Mouse (Mus musculus) urinary bladder, postnatal 14 days (tissue): ENCODE measurements around the gene Gm9999.
A peak's percentile ranks its signal among the peaks of the same experiment; 100 is the strongest.
"Not testable (repeated sequence)": the region's sequence is repeated elsewhere in the genome, so short reads cannot be mapped to it uniquely, and the experiment has no call there.

ENCODE experiments used
- DNase-seq: peaks from one replicate; pipeline ENCODE4 v3.0.0; 2021; ENCODE audit warnings: low spot score

Gm9999 gene

GRCm38 (mm10) chr7:46983280-46983679 is at the start of gene Gm9999:
Gm9999 (plus strand) TSS chr7:46983580.
- DNase-seq: no peak

GRCm38 (mm10) chr7:46934788-46935187 is 48.6 kb upstream of the Gm9999 start:
- no peak for DNase-seq

DNA sequence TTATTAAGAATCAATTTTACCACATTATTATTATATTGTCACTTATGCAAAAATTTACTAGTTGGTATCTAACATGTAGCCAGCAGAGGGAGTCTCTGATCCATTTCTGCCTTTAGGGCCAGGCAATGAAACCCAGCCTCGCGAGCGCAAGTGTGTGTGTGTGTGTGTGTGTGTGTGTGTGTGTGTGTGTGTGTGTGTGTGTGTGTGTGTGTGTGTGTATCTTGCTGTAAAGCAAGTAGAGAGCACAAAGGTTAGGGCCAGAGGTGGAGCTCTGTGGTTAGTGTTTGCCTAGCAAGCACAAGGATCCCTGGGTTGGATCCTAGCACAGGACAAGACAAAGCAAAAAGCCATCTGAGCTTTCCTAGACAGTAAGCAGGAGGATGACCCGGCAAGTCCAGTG is 47.5 kb upstream of the Gm9999 start:
- DNase-seq: peak; percentile 14

DNA sequence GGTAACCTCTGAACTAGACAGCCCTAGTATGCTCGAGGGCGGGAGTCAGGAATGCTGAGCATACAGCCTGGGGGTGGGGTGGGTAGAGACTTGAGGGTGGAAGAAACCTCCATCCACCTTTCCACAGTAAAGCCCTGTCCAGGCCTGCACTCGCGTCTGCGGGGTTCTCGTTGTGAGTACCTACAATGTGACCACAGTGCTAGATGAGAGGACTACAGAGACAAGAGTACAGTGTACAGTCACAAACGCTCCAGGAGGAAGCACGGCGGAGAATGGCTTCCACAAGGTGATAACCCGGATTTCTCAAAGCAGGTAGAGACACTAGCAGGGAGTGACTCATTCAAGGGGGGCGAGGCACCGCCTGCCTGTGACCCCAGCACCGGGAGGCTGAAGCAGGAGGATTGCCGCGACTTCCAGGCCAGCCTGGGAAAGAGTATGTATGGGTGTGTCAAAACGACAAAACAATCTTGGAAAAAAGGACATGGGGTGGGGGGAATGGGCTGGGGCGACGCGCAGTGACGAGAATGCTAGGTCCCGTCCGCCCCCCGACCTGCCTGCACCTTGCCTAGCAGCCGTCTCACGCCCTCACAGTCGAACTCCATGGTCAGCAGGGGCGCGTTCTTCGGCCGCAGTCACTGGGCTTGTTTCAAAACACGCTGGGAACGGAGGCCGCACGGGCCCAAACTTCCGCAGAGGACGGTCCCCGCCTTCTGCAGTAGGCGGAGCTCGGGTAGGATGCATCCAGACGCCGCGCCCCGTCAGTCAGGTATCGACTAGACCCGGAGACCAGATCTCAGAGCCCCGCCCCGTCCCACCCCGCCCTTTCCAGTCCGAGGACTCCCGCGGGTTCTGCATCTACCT is 25.3 kb upstream of the Gm9999 start, which contains the start of gene Uevld:
Gene Uevld, minus strand, starts transcription at position 697 of the 861 bp plus-strand sequence.
- DNase-seq: peak; percentile 98

- no peak for DNase-seq
These were observed 24.5 kb upstream of the Gm9999 start for GRCm38 (mm10) chr7:46958853-46959252.

DNA sequence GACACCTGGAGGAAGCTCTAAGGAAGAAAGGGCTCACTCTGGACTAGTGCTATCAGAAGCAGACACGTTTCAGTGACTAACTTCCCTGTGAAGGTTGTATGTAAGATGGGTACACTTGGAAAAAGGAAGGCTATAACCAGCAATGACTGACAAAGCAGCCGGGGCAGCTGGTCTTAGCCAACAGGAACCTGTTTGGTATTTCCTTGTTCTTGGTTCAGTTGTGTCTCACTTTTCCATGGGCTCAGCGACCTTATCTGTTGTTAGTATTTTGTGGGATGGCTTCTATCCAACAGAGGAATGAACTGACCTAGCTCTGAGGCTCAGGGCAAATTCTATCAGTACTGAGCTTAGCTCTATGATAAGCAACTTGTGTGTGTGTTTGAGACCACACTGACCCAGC is 22.4 kb upstream of the Gm9999 start:
- DNase-seq: no peak

DNA sequence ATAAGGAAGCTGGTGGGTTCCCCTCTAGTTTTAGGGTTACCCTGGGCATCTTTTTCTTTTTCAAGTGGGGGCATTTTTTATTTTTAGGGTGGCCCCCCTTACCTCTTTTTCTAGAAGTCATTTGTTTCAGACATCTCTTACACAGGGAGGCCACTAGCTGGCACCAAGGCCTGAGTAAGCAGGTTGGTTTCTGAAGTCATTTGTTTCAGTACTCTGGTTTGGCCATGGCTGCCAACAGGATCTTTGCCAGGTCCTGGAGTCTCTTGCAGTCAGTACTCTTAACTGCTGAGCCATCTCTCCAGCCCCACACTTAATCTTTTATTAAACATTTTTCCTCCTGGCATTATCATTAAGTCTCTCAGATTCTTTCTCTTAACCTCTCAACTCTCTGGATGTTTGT is 21.2 kb upstream of the Gm9999 start:
- DNase-seq: peak; percentile 22

- peak; percentile 68 for DNase-seq
These were observed 20.4 kb upstream of the Gm9999 start for GRCm38 (mm10) chr7:46962806-46963618.

DNA sequence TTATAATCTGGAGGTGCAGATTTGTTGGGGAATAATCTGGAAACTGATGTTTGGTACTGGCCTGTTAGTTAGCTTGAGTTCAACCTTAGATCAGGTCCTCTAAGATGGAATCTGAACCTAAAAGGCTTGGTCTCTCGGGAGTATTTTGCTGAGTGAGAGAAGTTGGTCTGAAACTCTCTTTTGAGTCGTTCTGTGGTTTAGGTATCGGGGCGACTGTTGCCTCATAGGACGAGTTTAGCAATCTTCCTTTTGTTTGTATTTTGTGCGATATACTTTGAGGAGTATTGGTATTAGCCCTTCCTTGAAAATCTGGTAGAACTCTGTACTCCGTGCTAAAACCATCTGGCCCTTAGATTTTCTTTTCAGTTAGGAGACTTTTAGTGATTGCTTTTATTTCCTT is 19.3 kb upstream of the Gm9999 start:
- no peak for DNase-seq

- DNase-seq: no peak
These were observed 13.5 kb upstream of the Gm9999 start for GRCm38 (mm10) chr7:46969898-46970297.

DNA sequence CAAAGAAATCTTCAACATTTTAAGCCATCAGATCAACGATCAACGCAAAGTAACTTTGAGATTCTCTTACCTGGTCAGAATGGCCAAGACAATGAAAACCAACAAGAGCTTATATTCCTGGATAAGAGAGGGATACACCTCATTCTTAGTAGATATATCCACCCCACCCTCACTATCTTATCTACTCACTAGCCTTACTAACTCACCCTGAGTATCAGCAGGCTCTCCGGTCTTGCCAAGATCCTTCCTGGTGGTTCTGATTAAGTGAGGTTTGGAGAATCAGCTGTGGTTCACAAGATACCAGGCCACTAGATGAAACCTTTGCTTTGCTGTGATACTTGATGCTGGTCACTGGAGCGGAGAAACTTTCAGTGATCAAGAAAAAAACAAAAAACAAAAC is 8.7 kb upstream of the Gm9999 start:
- no peak for DNase-seq

- no peak for DNase-seq
These were observed 7.9 kb upstream of the Gm9999 start for GRCm38 (mm10) chr7:46975456-46975855.

GRCm38 (mm10) chr7:46985718-46986505 is 2.5 kb downstream of the Gm9999 start:
- DNase-seq: no peak

- DNase-seq: no peak
These were observed 3.3 kb downstream of the Gm9999 start for GRCm38 (mm10) chr7:46986646-46987045.

DNA sequence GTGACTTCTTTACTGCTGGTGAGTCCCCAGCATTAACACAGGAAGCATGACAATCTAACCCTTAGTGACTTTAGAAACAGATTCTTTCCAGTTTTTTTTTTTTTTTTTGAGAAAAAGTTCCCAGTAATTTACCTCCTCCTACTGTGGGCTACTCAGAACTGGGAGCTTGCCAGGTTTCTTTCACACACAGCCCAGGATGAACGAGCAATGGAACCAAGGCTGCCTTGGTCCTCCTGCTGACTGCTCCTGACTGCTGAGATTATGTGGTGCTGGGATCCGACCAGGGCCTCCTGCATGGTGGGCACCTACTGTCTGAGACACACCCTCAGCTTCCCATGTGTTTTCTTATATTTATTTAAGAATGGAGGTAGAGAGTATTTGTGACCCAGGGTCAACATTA is 3.7 kb downstream of the Gm9999 start:
- no peak for DNase-seq

DNA sequence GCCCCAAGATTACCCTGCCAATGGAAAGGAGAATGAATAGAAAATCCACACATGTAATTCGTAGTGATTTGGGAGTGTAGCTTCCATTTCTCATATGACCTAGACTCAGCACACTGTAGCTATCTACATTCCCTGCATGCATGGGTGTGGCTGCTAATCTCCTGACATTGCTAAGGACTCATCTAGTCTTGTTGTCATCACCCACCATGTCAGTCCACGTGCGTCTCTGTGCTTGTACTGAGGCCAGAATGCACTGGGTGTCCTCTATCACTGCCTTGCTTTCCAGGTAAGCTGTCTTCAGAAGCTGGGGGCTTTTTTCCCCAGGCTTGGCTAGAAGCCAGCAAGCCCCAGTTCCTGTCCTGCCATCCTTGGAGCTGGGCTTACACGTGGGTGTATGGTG is 6.0 kb downstream of the Gm9999 start:
- DNase-seq: not testable (repeated sequence)

GRCm38 (mm10) chr7:46993079-46993478 is 9.7 kb downstream of the Gm9999 start:
- DNase-seq: no peak

DNA sequence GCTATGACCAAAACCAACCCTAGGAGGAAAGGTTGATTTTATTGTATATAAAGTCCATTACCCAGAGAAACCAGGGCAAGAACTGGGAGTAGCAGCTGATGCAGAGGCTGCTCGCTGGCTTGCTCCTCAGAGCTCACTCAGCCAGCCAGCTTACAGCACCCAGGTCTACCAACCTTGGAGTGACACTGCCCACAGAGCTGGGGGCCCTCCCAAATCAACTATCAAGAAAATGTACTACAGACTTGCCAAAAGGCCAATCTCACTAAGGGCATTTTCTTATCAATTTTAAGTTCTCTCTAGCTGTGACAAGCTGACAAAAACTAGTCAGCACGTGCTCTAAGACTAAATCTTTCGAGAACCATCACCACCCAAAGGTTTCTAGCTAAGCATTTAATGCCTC is 12.2 kb downstream of the Gm9999 start:
- no peak for DNase-seq

- DNase-seq: no peak
These were observed 13.6 kb downstream of the Gm9999 start for GRCm38 (mm10) chr7:46997008-46997407.

DNA sequence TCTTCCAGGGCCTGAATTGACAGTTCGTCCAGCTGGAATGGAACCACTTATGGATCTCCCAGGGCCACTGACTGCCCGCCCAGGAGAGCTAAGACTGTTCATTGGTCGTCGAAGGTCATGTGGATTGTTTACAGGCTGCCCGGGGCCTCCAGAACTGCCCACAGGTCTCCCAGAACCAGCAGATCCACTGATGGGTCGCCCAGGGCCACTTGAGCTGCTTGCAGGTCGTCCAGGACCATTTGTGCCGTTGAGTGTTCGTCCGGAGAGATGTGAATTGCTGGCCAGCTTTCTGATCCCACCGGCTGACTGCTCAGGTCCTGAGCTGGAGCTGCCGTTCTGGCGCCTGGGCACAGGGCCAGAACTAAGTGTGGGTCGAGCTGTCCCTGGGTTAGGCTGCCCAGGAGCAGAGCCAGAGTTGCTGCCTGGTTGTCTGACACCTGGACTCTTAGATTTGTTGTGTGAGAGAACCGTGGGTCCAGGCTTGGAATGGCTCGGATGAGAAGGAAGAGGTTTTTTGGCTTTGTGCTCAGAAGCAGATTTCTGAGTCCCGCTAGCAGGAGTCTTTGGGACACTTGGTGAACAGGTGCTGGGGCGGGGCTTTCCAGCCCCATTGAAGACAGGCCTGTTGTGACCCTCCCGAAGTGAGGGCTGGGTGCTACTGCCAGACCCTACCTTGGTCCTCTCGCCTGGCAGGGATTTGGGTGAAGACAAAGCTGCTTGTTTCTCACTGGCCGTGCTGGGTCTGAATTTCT is 14.4 kb downstream of the Gm9999 start:
- DNase-seq: peak; percentile 14

DNA sequence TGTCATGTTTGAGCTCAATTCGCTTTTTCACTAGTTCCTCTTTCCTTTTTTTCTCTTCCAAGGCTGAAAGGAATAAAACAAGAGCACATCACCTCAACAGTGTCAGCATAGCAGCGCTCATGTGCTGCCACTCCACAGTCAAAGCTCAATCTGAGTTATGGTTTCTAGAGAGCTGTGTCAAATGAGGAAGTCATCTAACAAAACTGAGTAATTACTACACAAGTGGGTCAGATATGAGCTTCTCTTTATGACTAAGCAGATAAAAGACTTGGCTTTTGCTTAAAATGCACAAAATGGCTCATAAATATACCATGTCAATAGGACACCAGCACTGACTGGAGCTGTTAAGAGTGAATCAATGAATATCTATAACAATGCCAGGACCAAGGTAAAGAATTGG is 15.6 kb downstream of the Gm9999 start:
- no peak for DNase-seq
